Mouse (Mus musculus) spleen, adult 2 months (tissue): ENCODE results near the gene Rap1gap. TPM values are rescaled to one million over a fixed set of nuclear protein-coding genes. Genes with fewer than 3 reads are reported as not detected.

ENCODE experiments used
- DNase-seq, 2 experiments: peaks; one replicate each; pipeline versions ENCODE4 v3.0.0 to v3.0.0-alpha.2; 2012 to 2021; ENCODE audit warnings: low spot score in 2 of 2, low read depth in 1 of 2
- H3K27ac ChIP-seq: fragments of 200-500 bp; 2 replicates; pipeline ENCODE4 v1.5.1; 2012; ENCODE audit warnings: low read length, inconsistent platforms; ENCODE audit not compliant: insufficient read depth
- H3K27me3 ChIP-seq: fragments of 200-500 bp; 2 replicates; pipeline ENCODE4 v1.6.1; 2012; ENCODE audit warnings: mild to moderate bottlenecking, moderate library complexity, low read length, inconsistent platforms; ENCODE audit not compliant: control insufficient read depth, insufficient read depth
- H3K36me3 ChIP-seq: fragments of 200-500 bp; 2 replicates; pipeline ENCODE4 v1.6.1; 2012; ENCODE audit warnings: mild to moderate bottlenecking, low read length, inconsistent platforms; ENCODE audit not compliant: control insufficient read depth, insufficient read depth
- H3K4me1 ChIP-seq: fragments of 200-500 bp; 2 replicates; pipeline ENCODE4 v1.6.1; 2011; ENCODE audit warnings: inconsistent platforms; ENCODE audit not compliant: control insufficient read depth, insufficient read depth, insufficient read length
- H3K4me3 ChIP-seq: fragments of 200-500 bp; 2 replicates; pipeline ENCODE4 v1.5.1; 2011; ENCODE audit warnings: mild to moderate bottlenecking, inconsistent platforms; ENCODE audit not compliant: insufficient read depth, insufficient read length; ENCODE audit errors: extremely low read depth
- CTCF ChIP-seq: fragments of 200-500 bp; IDR thresholded peaks from 2 replicates; pipeline ENCODE4 v1.5.1; 2011; ENCODE audit warnings: mild to moderate bottlenecking, inconsistent platforms; ENCODE audit not compliant: insufficient read depth, insufficient read length, insufficient replicate concordance; ENCODE audit errors: extremely low read depth
- POLR2A ChIP-seq: fragments of 200-500 bp; IDR thresholded peaks from 2 replicates; pipeline ENCODE4 v1.6.1; 2011; ENCODE audit warnings: low read depth, low read length, inconsistent platforms
- WGBS: fragments of 180-500 bp; shearing (Covaris S2); methylation state at CpG from one replicate; pipeline ENCODE4 v1.1.7; 2018; 5-methylcytosine and 5-hydroxymethylcytosine counted together
- polyA plus RNA-seq: library from polyadenylated mRNA; depleted of rRNA; stranded (reverse); fragments of >200 nt; gene quantifications from 2 replicates; pipeline ENCODE4 v1.2.3, GENCODE M21; 2012

Gene Rap1gap
- polyA plus RNA-seq, 1 experiment, result 49.3 TPM

- 78% methylated on average over 14 of the region's 14 CpGs for WGBS
- H3K4me3 ChIP-seq, result no peak overlapping the region
- TF ChIP-seq POLR2A (no peak), CTCF (no peak)
- H3K4me1 ChIP-seq, result no peaks in the 10 kb centered on the region
- H3K27me3 ChIP-seq, result peaks cover 3% of the 10 kb centered on the region
- H3K27ac ChIP-seq, result no peak overlapping the region
- H3K36me3 ChIP-seq, result no peaks in the 10 kb centered on the region
- no peak for DNase-seq
Measured at GRCm38 (mm10) chr4:137687234-137687825, 22.8 kb downstream of the Rap1gap start.

- Histone ChIP-seq H3K4me3 (no peak overlapping the region), H3K4me1 (no peaks in the 10 kb centered on the region), H3K36me3 (no peaks in the 10 kb centered on the region), H3K27ac (no peak overlapping the region), H3K27me3 (no peaks in the 10 kb centered on the region)
- no peak for TF ChIP-seq POLR2A
- 60% methylated on average over 10 of the region's 10 CpGs for WGBS
- no peak for DNase-seq
Measured at GRCm38 (mm10) chr4:137692107-137692902, 27.8 kb downstream of the Rap1gap start.

DNA sequence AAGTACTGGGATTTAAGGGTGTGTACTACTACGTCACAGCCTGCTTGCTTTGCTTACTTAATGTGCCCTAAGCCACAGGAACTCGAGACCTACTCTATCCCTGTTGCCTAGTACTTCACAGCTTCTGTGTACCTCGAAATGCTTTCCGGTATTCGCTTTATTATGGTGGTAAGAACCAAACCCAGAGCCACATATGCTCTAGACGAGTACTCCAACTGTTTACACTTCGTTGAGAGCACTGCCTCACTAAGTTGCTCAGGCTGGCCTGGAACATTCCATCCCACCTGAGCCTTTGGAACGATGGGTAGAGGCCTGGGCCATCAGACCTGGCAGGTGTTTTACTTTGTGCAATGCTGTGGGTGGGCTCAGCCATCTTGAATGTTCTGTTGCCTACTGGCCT, 30.8 kb downstream of the Rap1gap start:
- no peak for DNase-seq

GRCm38 (mm10) chr4:137695900-137696299, 31.4 kb downstream of the Rap1gap start:
- Histone ChIP-seq H3K27ac (no peak overlapping the region), H3K4me3 (no peak overlapping the region), H3K27me3 (no peaks in the 10 kb centered on the region), H3K4me1 (no peaks in the 10 kb centered on the region), H3K36me3 (no peaks in the 10 kb centered on the region)
- no peak for DNase-seq
- TF ChIP-seq POLR2A, result no peak
- TF ChIP-seq CTCF, result no peak
- WGBS, result 30% methylated on average over 4 of the region's 4 CpGs

More for the DNA sequence above, 30.8 kb downstream of the Rap1gap start:
- Histone ChIP-seq H3K27ac (no peak overlapping the region), H3K27me3 (no peaks in the 10 kb centered on the region), H3K36me3 (no peaks in the 10 kb centered on the region), H3K4me1 (no peaks in the 10 kb centered on the region), H3K4me3 (no peak overlapping the region)
- WGBS, result 86% methylated on average over 8 of the region's 8 CpGs
- TF ChIP-seq CTCF, result no peak

DNA sequence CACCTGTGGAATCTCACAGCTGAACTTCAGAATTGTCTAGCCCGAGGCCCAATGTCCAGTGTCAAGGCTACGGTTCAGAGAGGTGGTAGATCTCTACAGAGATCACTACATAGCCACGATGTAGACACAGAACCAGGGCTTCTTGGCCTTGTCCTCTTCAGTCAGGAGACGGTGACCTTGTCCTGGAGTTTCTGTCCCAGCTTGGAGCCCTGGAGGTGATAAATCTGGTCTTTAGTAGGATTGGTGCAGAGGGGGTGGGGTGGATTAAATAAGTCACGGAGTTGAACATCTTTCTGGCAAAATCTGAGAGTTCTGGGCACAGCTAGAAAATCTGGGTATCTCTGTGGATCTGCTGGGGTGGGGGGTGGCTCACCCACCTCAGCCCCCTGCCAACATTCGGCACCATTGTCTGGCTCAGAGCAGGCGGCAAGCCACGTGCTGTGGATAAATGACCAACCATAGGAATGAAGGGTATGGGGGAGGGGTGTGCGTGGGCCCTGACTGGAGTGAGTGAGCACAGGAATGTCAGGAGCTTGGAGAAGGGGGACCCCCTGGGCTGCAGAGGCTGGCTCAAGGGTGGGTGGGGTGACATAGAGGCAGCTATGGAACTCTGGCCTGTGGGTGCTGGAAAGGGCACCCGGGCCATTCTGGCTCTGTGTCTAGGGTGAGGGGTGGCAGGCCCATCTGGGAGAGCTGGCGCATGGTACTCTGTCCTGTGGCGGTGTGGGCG, 32.8 kb downstream of the Rap1gap start:
- TF ChIP-seq POLR2A (no peak), CTCF (no peak)
- no peaks in the 10 kb centered on the region for H3K27me3 ChIP-seq
- H3K4me3 ChIP-seq, result no peak overlapping the region
- H3K27ac ChIP-seq, result no peak overlapping the region
- 88% methylated on average over 13 of the region's 13 CpGs for WGBS
- DNase-seq, result no peak
- no peaks in the 10 kb centered on the region for H3K36me3 ChIP-seq
- no peaks in the 10 kb centered on the region for H3K4me1 ChIP-seq

GRCm38 (mm10) chr4:137698076-137698985, 33.8 kb downstream of the Rap1gap start:
- no peaks in the 10 kb centered on the region for H3K4me1 ChIP-seq
- 83% methylated on average over 7 of the region's 7 CpGs for WGBS
- no peak overlapping the region for H3K27ac ChIP-seq
- DNase-seq, result no peak
- no peaks in the 10 kb centered on the region for H3K36me3 ChIP-seq
- TF ChIP-seq POLR2A, result no peak
- TF ChIP-seq CTCF, result no peak
- no peak overlapping the region for H3K4me3 ChIP-seq
- no peaks in the 10 kb centered on the region; the same call in 1 of the 2 replicates for H3K27me3 ChIP-seq
